Mouse (Mus musculus): ENCODE measurements around the gene Cdkn1b.

Gene Cdkn1b

GRCm38 (mm10) chr6:134920190-134921013, at the start of gene Cdkn1b:
Gene Cdkn1b, plus strand, starts transcription at chr6:134920401.
- peak; percentile 94 for DNase-seq (ENCODE audit: low spot score)

GRCm38 (mm10) chr6:134870887-134871286, 49.3 kb upstream of the Cdkn1b start:
- no peak for DNase-seq (ENCODE audit: low spot score)

- DNase-seq (ENCODE audit: low spot score), result no peak
These were observed 48.0 kb upstream of the Cdkn1b start for GRCm38 (mm10) chr6:134872236-134872635.

- DNase-seq (ENCODE audit: low spot score), result no peak
These were observed 47.2 kb upstream of the Cdkn1b start for GRCm38 (mm10) chr6:134873018-134873417.

GRCm38 (mm10) chr6:134876795-134877194, 43.4 kb upstream of the Cdkn1b start:
- DNase-seq (ENCODE audit: low spot score), result peak; percentile 50

- DNase-seq (ENCODE audit: low spot score), result no peak
These were observed 42.9 kb upstream of the Cdkn1b start for GRCm38 (mm10) chr6:134877276-134877675.

- no peak for DNase-seq (ENCODE audit: low spot score)
These were observed 42.3 kb upstream of the Cdkn1b start for GRCm38 (mm10) chr6:134877892-134878291.

GRCm38 (mm10) chr6:134879556-134879955, 40.6 kb upstream of the Cdkn1b start:
- DNase-seq (ENCODE audit: low spot score), result no peak

- no peak for DNase-seq (ENCODE audit: low spot score)
These were observed 40.2 kb upstream of the Cdkn1b start for GRCm38 (mm10) chr6:134880046-134880445.

- DNase-seq (ENCODE audit: low spot score), result no peak
These were observed 36.5 kb upstream of the Cdkn1b start for GRCm38 (mm10) chr6:134883661-134884060.

GRCm38 (mm10) chr6:134885515-134885914, 34.7 kb upstream of the Cdkn1b start:
- DNase-seq (ENCODE audit: low spot score), result no peak

GRCm38 (mm10) chr6:134886475-134886874, 33.7 kb upstream of the Cdkn1b start:
- no peak for DNase-seq (ENCODE audit: low spot score)

- peak; percentile 18 for DNase-seq (ENCODE audit: low spot score)
These were observed 33.2 kb upstream of the Cdkn1b start for GRCm38 (mm10) chr6:134887008-134887407.

- peak; percentile 97 for DNase-seq (ENCODE audit: low spot score)
These were observed 32.3 kb upstream of the Cdkn1b start for GRCm38 (mm10) chr6:134887711-134888449.

- DNase-seq (ENCODE audit: low spot score), result peak; percentile 75
These were observed 31.6 kb upstream of the Cdkn1b start for GRCm38 (mm10) chr6:134888563-134889017.

- DNase-seq (ENCODE audit: low spot score), result no peak
These were observed 30.4 kb upstream of the Cdkn1b start for GRCm38 (mm10) chr6:134889763-134890162.

- DNase-seq (ENCODE audit: low spot score), result no peak
These were observed 29.8 kb upstream of the Cdkn1b start for GRCm38 (mm10) chr6:134890436-134890835.

GRCm38 (mm10) chr6:134896570-134897436, 23.4 kb upstream of the Cdkn1b start:
- peak; percentile 23 for DNase-seq (ENCODE audit: low spot score)

- peak; percentile 97 for DNase-seq (ENCODE audit: low spot score)
These were observed 22.6 kb upstream of the Cdkn1b start for GRCm38 (mm10) chr6:134897443-134898094.

- DNase-seq (ENCODE audit: low spot score), result peak; percentile 96
These were observed 21.9 kb upstream of the Cdkn1b start, which contains the start of gene Gpr19 for GRCm38 (mm10) chr6:134898095-134898965. Gene Gpr19, minus strand, starts transcription at chr6:134898578.
